Mouse (Mus musculus) limb, embryonic 12.5 days (tissue): ENCODE results near the gene Gm5134. TPM values are rescaled to one million over a fixed set of nuclear protein-coding genes. Genes with fewer than 3 reads are reported as not detected.

Experiments
- ATAC-seq: fragments of 200-750 bp; cut with Nextera tagmentation; 2 replicates; pipeline ENCODE4 v1.8.0; 2017; ENCODE audit warnings: low read depth, moderate TSS enrichment; ENCODE audit not compliant: insufficient number of reproducible peaks, insufficient read depth, low FRiP score, low TSS enrichment
- H3K27ac ChIP-seq: fragments of 300-500 bp; sonication (generic); 2 replicates; pipeline ENCODE4 v1.5.1; 2016; ENCODE audit warnings: mild to moderate bottlenecking, moderate library complexity
- H3K27me3 ChIP-seq: fragments of 300-500 bp; sonication (generic); 2 replicates; pipeline ENCODE4 v1.6.1; 2016; ENCODE audit warnings: mild to moderate bottlenecking, moderate library complexity
- H3K36me3 ChIP-seq: fragments of 300-500 bp; sonication (generic); 2 replicates; pipeline ENCODE4 v1.6.1; 2016; ENCODE audit warnings: mild to moderate bottlenecking, moderate library complexity
- H3K4me1 ChIP-seq: fragments of 300-500 bp; sonication (generic); replicated peaks from 2 replicates; pipeline ENCODE4 v1.6.1; 2016
- H3K4me2 ChIP-seq: fragments of 300-500 bp; sonication (generic); 2 replicates; pipeline ENCODE4 v1.6.1; 2016; ENCODE audit warnings: mild to moderate bottlenecking, moderate library complexity
- H3K4me3 ChIP-seq: fragments of 300-500 bp; sonication (generic); replicated peaks from 2 replicates; pipeline ENCODE4 v1.5.1; 2016; ENCODE audit warnings: mild to moderate bottlenecking
- H3K9ac ChIP-seq: fragments of 300-500 bp; sonication (generic); replicated peaks from 2 replicates; pipeline ENCODE4 v1.6.1; 2016; ENCODE audit warnings: mild to moderate bottlenecking, moderate library complexity
- H3K9me3 ChIP-seq: fragments of 300-500 bp; sonication (generic); 2 replicates; pipeline ENCODE4 v1.6.1; 2016; ENCODE audit warnings: mild to moderate bottlenecking, moderate library complexity
- WGBS: fragments of 180-500 bp; shearing (Covaris S2); methylation state at CpG from one replicate; pipeline ENCODE4 v1.1.7; 2016; 5-methylcytosine and 5-hydroxymethylcytosine counted together
- polyA plus RNA-seq: library from polyadenylated mRNA; unstranded; fragments of >200 nt; fragmentation: Nextera tagmentation; extraction: Ambion mirVana; gene quantifications from 2 replicates; pipeline ENCODE4 v1.2.1, GENCODE M21; 2016

Gene Gm5134
- not detected in 2 replicates for polyA plus RNA-seq

GRCm38 (mm10) chr10:75954381-75954811, at the start of gene Gm5134:
Gene Gm5134 (plus strand): TSS chr10:75954514.
- ATAC-seq: no peak
- Histone ChIP-seq H3K4me3 (peak within 1 kb of the TSS; percentile 23), H3K27ac (no peak within 1 kb of the TSS), H3K27me3 (peaks cover 33% of the 10 kb centered on the region), H3K36me3 (no peaks in the 10 kb centered on the region), H3K4me2 (peak within 1 kb of the TSS; percentile 44), H3K9me3 (no peaks in the 10 kb centered on the region), H3K9ac (peak within 1 kb of the TSS; percentile 37; the same call in 1 of the 2 replicates), H3K4me1 (peaks cover 11% of the 10 kb centered on the region)
- WGBS: 23% methylated on average over 20 of the region's 20 CpGs

GRCm38 (mm10) chr10:75906882-75907281, 47.4 kb upstream of the Gm5134 start:
- no peaks in the 10 kb centered on the region for H3K9me3 ChIP-seq
- no peak for ATAC-seq
- 91% methylated on average over 4 of the region's 4 CpGs for WGBS
- H3K9ac ChIP-seq: no peak overlapping the region
- no peaks in the 10 kb centered on the region for H3K4me1 ChIP-seq
- H3K27ac ChIP-seq: no peak overlapping the region
- H3K36me3 ChIP-seq: peaks cover 95% of the 10 kb centered on the region
- no peak overlapping the region for H3K4me3 ChIP-seq
- H3K27me3 ChIP-seq: no peaks in the 10 kb centered on the region
- no peak overlapping the region for H3K4me2 ChIP-seq

- no peak overlapping the region for H3K27ac ChIP-seq
- no peaks in the 10 kb centered on the region for H3K27me3 ChIP-seq
- peaks cover 88% of the 10 kb centered on the region for H3K36me3 ChIP-seq
- H3K4me3 ChIP-seq: no peak overlapping the region
- no peak overlapping the region for H3K4me2 ChIP-seq
- no peaks in the 10 kb centered on the region for H3K4me1 ChIP-seq
- WGBS: 90% methylated on average over 2 of the region's 2 CpGs
- no peaks in the 10 kb centered on the region for H3K9me3 ChIP-seq
- ATAC-seq: no peak
- H3K9ac ChIP-seq: no peak overlapping the region
Measured at GRCm38 (mm10) chr10:75910698-75911097, 43.6 kb upstream of the Gm5134 start.

GRCm38 (mm10) chr10:75913013-75913589, 41.2 kb upstream of the Gm5134 start:
- H3K4me3 ChIP-seq: no peak overlapping the region
- no peak for ATAC-seq
- no peak overlapping the region for H3K4me2 ChIP-seq
- 71% methylated on average over 6 of the region's 6 CpGs for WGBS
- H3K27ac ChIP-seq: no peak overlapping the region
- no peaks in the 10 kb centered on the region for H3K27me3 ChIP-seq
- H3K4me1 ChIP-seq: peaks cover 13% of the 10 kb centered on the region
- H3K36me3 ChIP-seq: peaks cover 82% of the 10 kb centered on the region
- no peak overlapping the region for H3K9ac ChIP-seq
- no peaks in the 10 kb centered on the region for H3K9me3 ChIP-seq

GRCm38 (mm10) chr10:75915557-75915956, 38.8 kb upstream of the Gm5134 start:
- 75% methylated on average over 7 of the region's 7 CpGs for WGBS
- Histone ChIP-seq H3K9me3 (no peaks in the 10 kb centered on the region), H3K4me3 (no peak overlapping the region), H3K27ac (no peak overlapping the region), H3K36me3 (peaks cover 75% of the 10 kb centered on the region), H3K4me1 (peaks cover 35% of the 10 kb centered on the region), H3K4me2 (no peak overlapping the region), H3K27me3 (no peaks in the 10 kb centered on the region), H3K9ac (no peak overlapping the region)
- no peak for ATAC-seq

- no peak for ATAC-seq
- 34% methylated on average over 8 of the region's 8 CpGs for WGBS
- H3K9ac ChIP-seq: no peak overlapping the region
- H3K36me3 ChIP-seq: peaks cover 63% of the 10 kb centered on the region
- no peak overlapping the region for H3K4me3 ChIP-seq
- H3K9me3 ChIP-seq: no peaks in the 10 kb centered on the region
- peaks cover 36% of the 10 kb centered on the region for H3K4me1 ChIP-seq
- H3K27me3 ChIP-seq: no peaks in the 10 kb centered on the region
- no peak overlapping the region for H3K4me2 ChIP-seq
- no peak overlapping the region for H3K27ac ChIP-seq
Measured at GRCm38 (mm10) chr10:75916840-75917239, 37.5 kb upstream of the Gm5134 start.

- H3K9ac ChIP-seq: no peak overlapping the region
- H3K9me3 ChIP-seq: no peaks in the 10 kb centered on the region
- 95% methylated on average over 5 of the region's 5 CpGs for WGBS
- H3K36me3 ChIP-seq: peaks cover 62% of the 10 kb centered on the region
- no peak overlapping the region for H3K4me2 ChIP-seq
- ATAC-seq: no peak
- no peak overlapping the region for H3K4me3 ChIP-seq
- no peaks in the 10 kb centered on the region for H3K27me3 ChIP-seq
- H3K4me1 ChIP-seq: peaks cover 51% of the 10 kb centered on the region
- H3K27ac ChIP-seq: no peak overlapping the region
Measured at GRCm38 (mm10) chr10:75919026-75919425, 35.3 kb upstream of the Gm5134 start.

GRCm38 (mm10) chr10:75921026-75921725, 33.1 kb upstream of the Gm5134 start, which contains the start of gene Smarcb1:
Gene Smarcb1 (minus strand): TSS chr10:75921617.
- under 1% methylated on average over 75 of the region's 76 CpGs for WGBS
- peaks cover 51% of the 10 kb centered on the region for H3K4me1 ChIP-seq

GRCm38 (mm10) chr10:75921726-75922560, 32.4 kb upstream of the Gm5134 start:
- peak overlapping the region; percentile 81 for H3K4me2 ChIP-seq
- H3K27me3 ChIP-seq: no peaks in the 10 kb centered on the region
- peak overlapping the region; percentile 94 for H3K27ac ChIP-seq
- H3K4me1 ChIP-seq: peaks cover 47% of the 10 kb centered on the region
- ATAC-seq: peak; percentile 43
- peak overlapping the region; percentile 95 for H3K9ac ChIP-seq
- no peaks in the 10 kb centered on the region for H3K9me3 ChIP-seq
- 4% methylated on average over 22 of the region's 22 CpGs for WGBS
- peaks cover 64% of the 10 kb centered on the region for H3K36me3 ChIP-seq
- H3K4me3 ChIP-seq: peak overlapping the region; percentile 82

More at GRCm38 (mm10) chr10:75921026-75921725, 33.1 kb upstream of the Gm5134 start, which contains the start of gene Smarcb1:
- Histone ChIP-seq H3K27ac (peak within 1 kb of the TSS; percentile 94), H3K9me3 (no peaks in the 10 kb centered on the region), H3K27me3 (no peaks in the 10 kb centered on the region), H3K36me3 (peaks cover 64% of the 10 kb centered on the region), H3K9ac (peak within 1 kb of the TSS; percentile 95), H3K4me3 (peak within 1 kb of the TSS; percentile 82), H3K4me2 (peak within 1 kb of the TSS; percentile 81)
- peak; percentile 80 for ATAC-seq

GRCm38 (mm10) chr10:75924324-75924723, 30.0 kb upstream of the Gm5134 start:
- Histone ChIP-seq H3K4me3 (no peak overlapping the region), H3K4me1 (peaks cover 25% of the 10 kb centered on the region), H3K36me3 (peaks cover 63% of the 10 kb centered on the region), H3K9ac (no peak overlapping the region), H3K27me3 (no peaks in the 10 kb centered on the region), H3K9me3 (no peaks in the 10 kb centered on the region), H3K27ac (no peak overlapping the region), H3K4me2 (no peak overlapping the region)
- no peak for ATAC-seq
- WGBS: 71% methylated on average over 2 of the region's 2 CpGs

GRCm38 (mm10) chr10:75926396-75926795, 27.9 kb upstream of the Gm5134 start:
- Histone ChIP-seq H3K4me3 (no peak overlapping the region), H3K36me3 (peaks cover 59% of the 10 kb centered on the region), H3K9me3 (no peaks in the 10 kb centered on the region), H3K27me3 (peaks cover 11% of the 10 kb centered on the region), H3K27ac (no peak overlapping the region), H3K9ac (no peak overlapping the region), H3K4me1 (peaks cover 35% of the 10 kb centered on the region), H3K4me2 (no peak overlapping the region)
- ATAC-seq: no peak
- WGBS: 66% methylated on average over 13 of the region's 13 CpGs
